Mouse (Mus musculus) hindbrain, embryonic 11.5 days (tissue): ENCODE results near the gene Polg. TPM values are rescaled to one million over a fixed set of nuclear protein-coding genes. Genes with fewer than 3 reads are reported as not detected.
A peak's percentile ranks its signal among the peaks of the same experiment; 100 is the strongest.

Experiments
- ATAC-seq: fragments of 200-750 bp; cut with Nextera tagmentation; 2 replicates; pipeline ENCODE4 v1.8.0; 2017; ENCODE audit warnings: mild to moderate bottlenecking, moderate TSS enrichment, moderate library complexity; ENCODE audit not compliant: low FRiP score
- DNase-seq: peaks from one replicate; pipeline ENCODE4 v3.0.0-alpha.2; 2015; ENCODE audit warnings: low spot score
- H3K27ac ChIP-seq: fragments of 300-500 bp; sonication (generic); 2 replicates; pipeline ENCODE4 v1.5.1; 2014; ENCODE audit warnings: mild to moderate bottlenecking, low read depth, low read length
- H3K27me3 ChIP-seq: fragments of 300-500 bp; sonication (generic); 2 replicates; pipeline ENCODE4 v1.6.1; 2014; ENCODE audit warnings: mild to moderate bottlenecking, low read length, moderate library complexity, mixed read lengths; ENCODE audit not compliant: control insufficient read depth, insufficient read depth
- H3K36me3 ChIP-seq: fragments of 300-500 bp; sonication (generic); 2 replicates; pipeline ENCODE4 v1.6.1; 2014; ENCODE audit warnings: mild to moderate bottlenecking, low read length, moderate library complexity, mixed read lengths; ENCODE audit not compliant: control insufficient read depth, insufficient read depth
- H3K4me1 ChIP-seq: fragments of 300-500 bp; sonication (generic); replicated peaks from 2 replicates; pipeline ENCODE4 v1.6.1; 2014; ENCODE audit warnings: low read length, mixed read lengths; ENCODE audit not compliant: control insufficient read depth, insufficient read depth
- H3K4me2 ChIP-seq: fragments of 300-500 bp; sonication (generic); replicated peaks from 2 replicates; pipeline ENCODE4 v1.6.1; 2014; ENCODE audit warnings: mild to moderate bottlenecking, low read depth, low read length
- H3K4me3 ChIP-seq: fragments of 300-500 bp; sonication (generic); 2 replicates; pipeline ENCODE4 v1.5.1; 2014; ENCODE audit warnings: low read depth, low read length
- H3K9ac ChIP-seq: fragments of 300-500 bp; sonication (generic); 2 replicates; pipeline ENCODE4 v1.6.1; 2014; ENCODE audit warnings: low read depth, low read length
- H3K9me3 ChIP-seq: fragments of 300-500 bp; sonication (generic); 2 replicates; pipeline ENCODE4 v1.6.1; 2016; ENCODE audit warnings: low read length; ENCODE audit not compliant: control insufficient read depth
- WGBS: fragments of 180-500 bp; shearing (Covaris S2); extraction: QIAGEN DNeasy Blood & Tissue Kit; methylation state at CpG from one replicate; pipeline ENCODE4 v1.1.7; 2014; 5-methylcytosine and 5-hydroxymethylcytosine counted together
- polyA plus RNA-seq: library from polyadenylated mRNA; unstranded; fragments of >200 nt; fragmentation: Nextera tagmentation; extraction: Ambion mirVana; gene quantifications from 2 replicates; pipeline ENCODE4 v1.2.1, GENCODE M21; 2014

The Polg gene
- polyA plus RNA-seq, 1 experiment from 2014 or later, result 22.5 TPM

DNA sequence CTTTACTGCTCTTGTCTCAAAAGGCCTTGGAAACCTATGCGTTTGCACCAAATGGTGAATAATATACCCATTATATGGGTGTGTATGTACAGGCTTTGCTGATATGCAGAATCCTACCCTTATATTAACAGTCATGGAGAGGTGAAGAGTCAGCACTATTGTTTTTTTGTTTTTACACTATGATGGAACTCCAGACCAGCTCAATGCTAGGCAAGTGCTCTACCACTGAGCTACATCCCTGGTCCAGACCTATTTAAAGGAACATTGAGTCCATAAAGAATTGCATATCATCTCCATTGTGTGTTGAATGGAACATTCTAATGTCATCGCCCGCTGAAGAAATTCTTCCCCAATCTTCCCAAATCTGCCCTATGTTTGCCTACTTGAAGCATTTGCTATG is 44.5 kb upstream of the Polg start:
- H3K9me3 ChIP-seq, result no peaks in the 10 kb centered on the region
- 20% methylated on average over 3 of the region's 3 CpGs for WGBS
- ATAC-seq, result no peak
- H3K4me3 ChIP-seq, result peak overlapping the region; percentile 90
- DNase-seq, result peak; percentile 44
- peak overlapping the region; percentile 96 for H3K4me2 ChIP-seq
- H3K36me3 ChIP-seq, result 0 out of 2 replicates have a peak, but pooled peaks cover 9% of the 10 kb centered on the region
- H3K4me1 ChIP-seq, result peaks cover 32% of the 10 kb centered on the region
- peak overlapping the region; percentile 99 for H3K9ac ChIP-seq
- peaks cover 44% of the 10 kb centered on the region for H3K27me3 ChIP-seq
- H3K27ac ChIP-seq, result peak overlapping the region; percentile 93

DNA sequence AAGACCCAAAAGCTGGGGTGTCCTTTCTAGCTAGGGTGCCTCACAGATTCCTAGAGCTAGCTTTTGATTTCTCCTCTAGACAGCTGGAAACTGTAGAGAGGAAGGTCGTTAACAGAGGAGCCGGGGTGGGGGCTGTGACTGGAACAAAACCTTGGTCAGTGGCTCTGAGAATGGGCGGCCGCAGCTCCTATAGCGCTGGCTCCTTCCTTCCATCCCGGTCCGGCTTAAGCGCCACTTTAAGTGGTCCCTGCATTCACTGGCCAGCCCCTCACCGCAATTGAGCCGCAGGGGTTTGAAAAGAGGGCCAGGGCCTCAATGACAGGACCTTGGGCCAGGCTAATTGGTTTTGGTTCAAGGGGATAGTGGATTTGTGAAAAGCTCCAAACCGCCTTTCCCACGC is 43.5 kb upstream of the Polg start:
- no peaks in the 10 kb centered on the region for H3K9me3 ChIP-seq
- DNase-seq (peak; percentile 50), ATAC-seq (no peak)
- 0 out of 2 replicates have a peak, but pooled peaks cover 9% of the 10 kb centered on the region for H3K36me3 ChIP-seq
- peak overlapping the region; percentile 90 for H3K4me3 ChIP-seq
- peaks cover 24% of the 10 kb centered on the region for H3K4me1 ChIP-seq
- H3K4me2 ChIP-seq, result peak overlapping the region; percentile 96
- H3K27me3 ChIP-seq, result peaks cover 39% of the 10 kb centered on the region
- 7% methylated on average over 12 of the region's 12 CpGs for WGBS
- H3K9ac ChIP-seq, result peak overlapping the region; percentile 99
- H3K27ac ChIP-seq, result peak overlapping the region; percentile 93

DNA sequence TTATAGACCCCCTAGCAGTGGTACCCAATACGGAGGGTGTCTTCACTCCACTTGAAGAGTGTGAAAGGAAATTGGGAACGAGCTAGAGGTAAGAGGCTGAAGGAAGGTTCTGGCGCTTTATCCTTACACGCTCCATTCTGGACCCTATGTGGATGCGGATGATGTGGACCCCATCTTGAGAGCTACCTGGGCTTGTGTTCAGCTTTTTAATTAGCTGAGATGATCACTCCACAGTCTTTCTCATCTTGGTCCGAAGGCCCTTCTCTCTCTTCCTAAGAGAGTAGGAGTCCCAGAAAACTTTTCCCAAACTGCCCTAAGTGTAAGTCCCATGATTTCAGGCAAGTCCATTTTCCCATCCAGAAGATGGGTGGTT is 43.1 kb upstream of the Polg start:
- Histone ChIP-seq H3K9ac (peak overlapping the region; percentile 99), H3K4me1 (peaks cover 19% of the 10 kb centered on the region), H3K4me2 (peak overlapping the region; percentile 96), H3K4me3 (peak overlapping the region; percentile 90), H3K9me3 (no peaks in the 10 kb centered on the region), H3K27me3 (peaks cover 36% of the 10 kb centered on the region), H3K36me3 (0 out of 2 replicates have a peak, but pooled peaks cover 9% of the 10 kb centered on the region), H3K27ac (peak overlapping the region; percentile 93)
- DNase-seq (no peak), ATAC-seq (no peak)
- 15% methylated on average over 6 of the region's 6 CpGs for WGBS

DNA sequence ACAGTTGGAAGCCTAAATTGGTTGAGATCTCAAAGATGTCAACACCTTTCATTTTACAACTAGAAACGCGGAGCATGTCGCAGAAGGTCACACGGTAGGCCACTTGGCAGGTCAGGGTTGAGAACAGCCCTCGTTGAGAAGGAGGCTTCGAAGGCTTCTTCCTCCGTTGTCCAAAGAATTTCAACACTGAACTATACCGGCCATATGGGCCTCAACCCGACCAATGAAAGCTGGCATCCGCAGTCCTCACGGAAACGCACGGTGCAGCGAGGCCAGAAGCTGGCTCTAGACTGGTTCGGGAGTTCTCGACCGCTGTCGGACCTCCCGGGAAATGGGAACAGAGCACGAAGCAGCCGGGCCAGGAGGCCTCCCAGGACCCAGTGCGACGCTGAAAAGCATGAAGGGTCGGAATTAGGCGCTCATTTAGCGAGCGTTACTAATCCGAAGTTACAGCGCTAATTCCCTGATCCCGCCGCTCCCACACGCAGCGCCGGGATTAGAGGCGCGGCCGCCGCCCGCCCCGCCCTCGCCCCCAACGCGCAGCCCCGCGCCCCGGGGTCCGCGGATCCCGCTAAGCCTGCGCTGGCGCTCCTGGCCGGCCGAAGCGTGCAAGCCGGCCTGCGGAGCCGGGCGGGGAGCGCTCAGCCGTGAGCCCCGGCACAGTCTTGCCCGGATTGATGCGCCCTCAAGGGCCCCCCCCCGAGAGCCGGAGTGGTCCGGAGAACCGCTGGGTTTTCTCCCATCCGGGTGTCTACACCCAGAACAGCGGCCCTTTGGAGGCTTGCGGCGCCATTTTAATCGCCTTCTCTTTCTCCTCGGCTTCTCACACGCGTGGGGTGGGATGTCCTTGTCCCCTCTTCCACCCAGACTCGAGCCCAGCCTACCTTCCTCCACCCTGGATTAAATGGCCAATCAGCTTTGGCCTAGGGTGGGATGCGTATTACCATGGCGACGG is 42.4 kb upstream of the Polg start:
- peak overlapping the region; percentile 99 for H3K9ac ChIP-seq
- H3K4me1 ChIP-seq, result peaks cover 15% of the 10 kb centered on the region
- H3K4me2 ChIP-seq, result peak overlapping the region; percentile 96
- H3K36me3 ChIP-seq, result 0 out of 2 replicates have a peak, but pooled peaks cover 9% of the 10 kb centered on the region
- WGBS, result 1% methylated on average over 68 of the region's 79 CpGs
- H3K4me3 ChIP-seq, result peak overlapping the region; percentile 90
- peak overlapping the region; percentile 93 for H3K27ac ChIP-seq
- ATAC-seq (no peak), DNase-seq (peak; percentile 69)
- peaks cover 31% of the 10 kb centered on the region for H3K27me3 ChIP-seq
- H3K9me3 ChIP-seq, result no peaks in the 10 kb centered on the region

DNA sequence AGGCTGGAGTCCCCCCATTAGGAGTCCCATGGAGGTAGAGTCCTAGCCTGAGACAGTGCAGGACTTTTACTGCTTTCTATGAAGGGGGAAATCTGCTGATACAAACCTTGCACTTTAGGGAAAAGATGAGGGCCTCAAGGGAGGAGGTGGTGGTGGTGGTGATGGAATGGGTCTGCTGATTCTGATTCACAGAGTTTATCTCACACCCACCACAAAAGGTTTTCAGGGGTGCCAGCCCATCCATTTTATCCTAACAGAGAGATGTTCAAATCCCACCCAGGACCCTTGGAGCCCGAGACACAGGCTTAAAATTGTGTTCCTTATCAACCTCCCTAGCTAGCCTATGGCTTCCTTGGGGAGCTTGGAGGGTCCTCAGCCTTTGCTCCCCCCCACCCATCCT is 41.6 kb upstream of the Polg start:
- H3K9me3 ChIP-seq, result no peaks in the 10 kb centered on the region
- 6% methylated on average over 1 of the region's 1 CpGs for whole genome bisulfite sequencing
- peak overlapping the region; percentile 99 for H3K9ac ChIP-seq
- peaks cover 15% of the 10 kb centered on the region for H3K4me1 ChIP-seq
- peak overlapping the region; percentile 93 for H3K27ac ChIP-seq
- peak; percentile 61 for DNase-seq
- peak overlapping the region; percentile 90 for H3K4me3 ChIP-seq
- no peak for ATAC-seq
- H3K36me3 ChIP-seq, result 0 out of 2 replicates have a peak, but pooled peaks cover 9% of the 10 kb centered on the region
- H3K27me3 ChIP-seq, result peaks cover 36% of the 10 kb centered on the region
- peak overlapping the region; percentile 96 for H3K4me2 ChIP-seq

DNA sequence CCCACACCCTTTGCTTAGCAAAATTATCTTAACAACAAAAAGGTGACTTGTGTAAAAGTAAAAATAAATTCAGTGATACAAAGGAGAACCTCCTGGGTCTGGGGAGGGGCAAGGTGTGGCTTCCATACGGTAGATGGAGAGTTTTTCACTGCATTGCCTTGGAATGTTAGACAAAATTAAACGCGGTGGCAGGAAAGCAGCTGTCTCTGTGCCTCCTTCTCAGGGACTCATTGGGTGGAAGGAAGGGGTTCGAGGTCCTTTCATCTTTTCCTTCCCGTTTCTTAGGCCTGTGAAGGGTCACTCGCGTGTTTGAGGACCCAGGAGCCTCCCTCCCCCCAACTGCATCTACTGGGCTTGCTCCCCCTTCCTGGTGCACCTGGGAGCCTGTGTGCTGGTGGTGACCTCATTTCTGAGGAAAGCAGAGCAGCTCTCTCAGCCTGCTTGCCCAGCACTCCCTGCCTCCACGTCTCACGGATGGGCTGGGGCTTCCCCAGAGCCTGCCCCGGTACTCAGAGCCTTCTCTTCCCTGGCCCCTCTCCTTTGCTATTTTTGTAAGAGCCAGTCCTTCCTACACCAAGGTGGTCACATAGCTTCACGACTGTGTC is 41.0 kb upstream of the Polg start:
- Histone ChIP-seq H3K4me3 (peak overlapping the region; percentile 90), H3K4me1 (peaks cover 11% of the 10 kb centered on the region), H3K36me3 (0 out of 2 replicates have a peak, but pooled peaks cover 9% of the 10 kb centered on the region), H3K27me3 (peaks cover 37% of the 10 kb centered on the region), H3K9me3 (no peaks in the 10 kb centered on the region), H3K9ac (peak overlapping the region; percentile 99), H3K4me2 (peak overlapping the region; percentile 96), H3K27ac (peak overlapping the region; percentile 93)
- WGBS, result 2% methylated on average over 11 of the region's 11 CpGs
- ATAC-seq, result no peak
- peak; percentile 50 for DNase-seq

DNA sequence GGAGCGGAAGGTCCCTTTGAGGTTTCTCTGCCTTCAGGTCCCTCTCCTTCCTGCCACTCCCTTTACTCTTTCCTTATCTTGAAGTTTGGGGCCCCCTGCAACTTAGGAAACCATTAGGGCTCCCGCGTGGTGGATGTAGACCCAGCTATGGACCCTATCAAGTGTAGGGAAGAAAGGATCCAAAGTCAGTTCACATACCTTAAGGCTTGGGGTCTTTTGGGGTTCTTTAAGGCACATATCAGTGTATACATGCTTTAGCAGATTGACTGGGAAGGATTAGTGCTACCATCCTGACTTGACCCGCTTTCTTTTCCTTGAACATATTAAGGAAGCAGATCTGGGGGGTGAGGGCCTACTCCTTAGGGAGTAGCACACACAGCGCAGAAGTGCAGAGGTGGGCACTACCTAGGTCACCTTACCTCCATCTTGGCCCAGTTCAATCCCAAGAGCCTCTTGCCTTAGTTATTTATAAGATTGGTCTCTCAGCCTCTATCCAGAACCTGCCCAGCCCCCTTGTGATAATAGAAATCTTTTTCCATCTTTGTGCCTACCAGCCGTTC is 40.4 kb upstream of the Polg start:
- H3K4me3 ChIP-seq, result peak overlapping the region; percentile 90
- H3K4me1 ChIP-seq, result peaks cover 10% of the 10 kb centered on the region
- H3K27ac ChIP-seq, result peak overlapping the region; percentile 93
- H3K4me2 ChIP-seq, result peak overlapping the region; percentile 96
- H3K9me3 ChIP-seq, result no peaks in the 10 kb centered on the region
- DNase-seq (peak; percentile 53), ATAC-seq (no peak)
- 0 out of 2 replicates have a peak, but pooled peaks cover 9% of the 10 kb centered on the region for H3K36me3 ChIP-seq
- H3K27me3 ChIP-seq, result peaks cover 42% of the 10 kb centered on the region
- WGBS, result 3% methylated on average over 6 of the region's 6 CpGs
- peak overlapping the region; percentile 99 for H3K9ac ChIP-seq

DNA sequence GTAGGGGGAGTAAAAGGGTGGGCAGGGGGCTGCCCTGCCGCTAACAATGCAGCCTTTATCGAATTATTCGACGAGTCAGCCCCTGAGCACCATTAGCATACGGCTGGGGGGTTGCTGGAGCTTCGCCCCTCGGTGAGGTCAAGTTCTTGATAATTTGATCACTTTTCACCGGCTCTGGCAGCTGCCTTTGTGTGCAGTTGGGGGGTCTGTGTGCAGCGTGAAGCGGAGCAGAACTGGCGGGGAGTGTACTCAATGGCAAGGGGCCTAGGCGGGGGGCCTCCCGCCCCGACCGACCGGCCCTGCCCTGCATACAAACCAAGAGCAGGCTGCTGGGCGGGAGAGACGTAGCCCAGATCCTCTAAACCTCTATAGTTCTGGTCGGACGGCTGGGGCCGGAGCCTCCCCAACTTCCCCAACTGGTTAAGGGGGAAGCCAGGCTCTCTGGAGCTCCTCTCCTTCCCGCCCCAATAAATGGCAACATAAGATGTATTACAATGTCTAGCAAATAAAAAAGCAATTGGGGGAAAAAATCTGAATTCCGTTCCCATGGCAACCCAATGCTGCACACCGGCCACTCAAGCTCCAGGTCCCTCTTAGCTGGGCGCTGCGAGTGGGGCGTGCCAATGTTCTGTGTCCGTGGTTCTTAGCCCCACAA is 39.8 kb upstream of the Polg start:
- under 1% methylated on average over 28 of the region's 28 CpGs for WGBS
- Histone ChIP-seq H3K4me2 (peak overlapping the region; percentile 96), H3K4me1 (peaks cover 10% of the 10 kb centered on the region), H3K9me3 (no peaks in the 10 kb centered on the region), H3K27me3 (peaks cover 48% of the 10 kb centered on the region), H3K9ac (peak overlapping the region; percentile 99), H3K4me3 (peak overlapping the region; percentile 90), H3K27ac (peak overlapping the region; percentile 93), H3K36me3 (0 out of 2 replicates have a peak, but pooled peaks cover 9% of the 10 kb centered on the region)
- peak; percentile 82 for ATAC-seq
- DNase-seq, result peak; percentile 81
